Mouse (Mus musculus) cortical plate, adult 2 months (tissue): ENCODE results near the gene Foxp1. TPM values are rescaled to one million over a fixed set of nuclear protein-coding genes. Genes with fewer than 3 reads are reported as not detected.

Experiments used
- H3K27ac ChIP-seq: fragments of 200-500 bp; 2 replicates; pipeline ENCODE4 v1.5.1; 2012; ENCODE audit warnings: low read length, control low read depth, inconsistent platforms; ENCODE audit not compliant: insufficient read depth
- H3K4me1 ChIP-seq: fragments of 200-500 bp; 2 replicates; pipeline ENCODE4 v1.6.1; 2011; ENCODE audit warnings: low read length; ENCODE audit not compliant: control insufficient read depth, insufficient read depth
- H3K4me3 ChIP-seq: fragments of 200-500 bp; 2 replicates; pipeline ENCODE4 v1.5.1; 2011; ENCODE audit warnings: mild to moderate bottlenecking, low read length, control low read depth; ENCODE audit not compliant: insufficient read depth
- CTCF ChIP-seq: fragments of 200-500 bp; IDR thresholded peaks from 2 replicates; pipeline ENCODE4 v1.5.1; 2011; ENCODE audit warnings: mild to moderate bottlenecking, control low read depth, low read length; ENCODE audit not compliant: insufficient read depth; ENCODE audit errors: extremely low read depth
- POLR2A ChIP-seq: fragments of 200-500 bp; IDR thresholded peaks from 2 replicates; pipeline ENCODE4 v1.6.1; 2011; ENCODE audit warnings: mild to moderate bottlenecking, low read length, control low read depth; ENCODE audit not compliant: insufficient read depth; ENCODE audit errors: extremely low read depth
- polyA plus RNA-seq: library from polyadenylated mRNA; depleted of rRNA; stranded (reverse); fragments of >200 nt; gene quantifications from 2 replicates; pipeline ENCODE4 v1.2.3, GENCODE M21; 2012

Gene Foxp1
- polyA plus RNA-seq, 1 experiment = 99.2 TPM

DNA sequence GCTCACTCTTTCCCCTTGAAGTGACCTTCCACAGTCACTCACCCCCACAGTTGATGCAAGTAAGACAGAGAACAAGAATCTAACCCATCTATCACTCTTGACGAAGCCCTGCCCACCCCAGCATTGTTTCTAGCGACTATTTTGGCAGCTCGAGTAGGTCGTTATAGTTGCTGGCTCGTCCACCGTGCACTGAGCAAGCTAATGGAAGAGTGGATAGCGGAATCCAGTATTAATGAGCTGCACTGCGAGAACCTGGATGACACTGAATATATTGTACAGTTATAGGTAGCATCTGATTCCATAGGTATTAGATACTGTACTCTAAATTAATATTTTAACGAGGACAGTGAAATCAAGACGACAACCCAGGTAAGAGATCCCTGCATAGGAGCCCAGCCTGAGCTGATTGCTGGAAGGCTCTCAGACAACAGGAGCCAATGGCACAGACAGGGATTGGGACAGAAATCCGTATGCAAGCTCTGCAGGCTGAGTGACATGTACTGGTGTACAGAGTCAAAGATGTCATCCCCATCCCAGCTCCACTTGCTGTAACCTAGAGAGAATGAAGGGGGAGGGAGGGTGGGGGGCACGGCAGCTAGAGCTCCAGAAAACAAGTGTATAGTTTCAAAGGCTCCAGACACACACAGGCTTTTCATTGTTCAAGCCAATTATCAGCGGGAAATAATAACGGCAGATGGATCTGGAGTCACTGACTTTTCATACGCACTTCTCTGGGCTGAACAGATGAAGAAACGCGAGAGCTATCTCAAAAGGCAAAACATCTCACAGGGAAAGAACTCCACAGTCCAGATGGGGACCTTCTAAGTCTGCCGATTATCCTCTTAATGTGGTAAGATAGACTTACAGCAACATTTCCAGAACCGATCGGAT is 254.1 kb downstream of the Foxp1 start:
- no peak for TF ChIP-seq CTCF
- TF ChIP-seq POLR2A = no peak
- Histone ChIP-seq H3K4me3 (no peak overlapping the region), H3K4me1 (peaks cover 12% of the 10 kb centered on the region; the same call in 1 of the 2 replicates), H3K27ac (no peak overlapping the region)

DNA sequence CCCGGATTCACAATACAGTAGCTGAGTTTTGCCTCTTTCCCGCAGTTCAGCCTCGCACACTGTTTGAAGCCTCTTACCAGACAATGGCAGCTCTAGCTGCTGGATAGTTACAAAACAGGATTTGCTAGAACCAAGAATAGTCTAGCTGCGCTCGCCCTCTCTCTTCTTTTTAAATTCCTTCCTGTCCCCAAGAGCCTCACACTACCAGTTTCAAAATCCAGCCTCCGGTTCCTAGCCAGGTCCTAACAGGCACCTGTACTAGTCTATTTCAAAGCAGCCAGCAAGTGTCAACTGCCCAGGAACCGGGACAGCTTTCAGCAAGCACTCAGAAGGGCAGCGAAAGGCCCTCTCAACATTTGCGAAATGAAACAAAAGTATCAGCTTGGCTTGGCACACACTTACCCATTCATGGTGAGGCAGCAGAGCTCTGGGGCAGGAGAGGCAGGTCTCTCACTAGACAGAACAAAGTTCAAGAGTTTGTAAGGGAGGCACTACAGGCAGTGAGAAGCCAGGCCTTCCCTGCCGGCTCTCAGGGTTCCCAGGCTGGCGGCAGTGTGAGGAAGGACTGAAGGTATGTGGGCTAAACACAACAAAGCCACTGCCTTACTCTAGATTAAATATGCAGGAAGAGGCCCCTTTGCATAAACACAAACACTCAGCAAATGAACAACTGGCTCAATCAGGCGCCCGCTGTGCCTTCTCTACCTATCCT is 256.4 kb downstream of the Foxp1 start:
- Histone ChIP-seq H3K4me1 (peaks cover 12% of the 10 kb centered on the region; the same call in 1 of the 2 replicates), H3K27ac (peak overlapping the region; percentile 69; the same call in 1 of the 2 replicates), H3K4me3 (no peak overlapping the region)
- TF ChIP-seq CTCF (no peak), POLR2A (no peak)

DNA sequence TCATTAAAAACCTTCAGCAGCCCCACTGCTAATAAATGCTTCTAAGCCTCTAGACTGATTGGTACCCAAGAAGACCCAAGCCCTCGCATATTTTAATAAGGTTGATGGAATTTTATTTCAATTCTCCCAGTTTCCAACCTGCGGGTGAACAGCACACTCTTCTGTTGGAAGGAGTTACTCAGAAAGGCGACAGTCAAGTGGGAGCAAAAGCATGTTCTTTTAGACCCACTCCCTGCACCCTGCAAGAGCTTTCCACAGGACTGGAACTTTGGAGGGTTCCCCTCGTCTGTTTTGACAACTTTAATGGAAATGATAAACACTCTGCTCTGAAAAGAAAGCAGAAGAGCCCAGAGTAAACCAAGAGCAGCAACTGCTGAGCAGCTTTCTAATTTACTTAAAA is 257.3 kb downstream of the Foxp1 start:
- no peak for TF ChIP-seq POLR2A
- TF ChIP-seq CTCF = peak; percentile 38; the same call in 1 of the 2 replicates
- Histone ChIP-seq H3K4me3 (no peak overlapping the region), H3K27ac (no peak overlapping the region), H3K4me1 (peaks cover 12% of the 10 kb centered on the region; the same call in 1 of the 2 replicates)

DNA sequence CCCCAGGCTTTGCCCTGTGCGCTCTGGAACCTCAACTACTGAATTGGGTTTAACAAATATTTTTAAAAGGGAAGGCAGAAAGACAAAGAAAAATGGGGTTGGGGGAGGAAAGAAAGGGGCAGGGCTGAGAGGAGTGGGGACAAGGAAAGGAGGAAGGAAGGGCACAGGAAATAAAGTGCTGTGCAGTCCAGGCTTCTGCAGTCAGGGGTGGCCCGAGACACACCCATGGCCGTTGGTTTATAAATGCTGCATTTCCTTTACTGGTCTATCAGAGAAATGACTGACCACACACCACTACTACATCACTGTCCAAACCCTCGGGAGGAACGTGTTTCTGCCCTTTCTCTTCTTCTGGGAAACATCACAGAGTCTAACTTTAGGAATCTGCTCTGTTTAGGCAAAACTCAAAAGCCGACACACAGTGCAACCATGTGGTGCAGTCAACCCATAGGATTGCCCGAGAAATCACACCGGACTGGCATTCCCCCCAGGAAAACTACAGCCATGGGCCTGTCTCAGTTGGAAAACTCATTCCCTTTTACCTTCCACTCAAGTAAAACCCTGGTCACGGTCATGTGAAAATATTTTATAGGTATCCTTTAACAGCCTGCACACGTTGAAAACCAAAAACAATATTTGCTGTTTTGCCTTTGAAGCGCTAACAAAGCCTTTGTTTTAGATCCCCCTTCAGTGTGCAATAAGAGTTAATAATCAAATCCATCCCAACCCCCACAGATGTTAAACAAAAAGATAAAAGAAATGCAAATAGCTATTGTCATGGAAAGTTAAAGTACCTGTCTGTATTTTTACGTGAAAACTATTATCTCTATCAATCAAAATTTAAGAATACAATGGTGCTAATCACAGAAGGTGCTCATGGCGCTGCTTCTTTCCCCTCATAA is 258.1 kb downstream of the Foxp1 start:
- no peak overlapping the region for H3K27ac ChIP-seq
- TF ChIP-seq POLR2A (no peak), CTCF (no peak)
- peaks cover 10% of the 10 kb centered on the region; the same call in 1 of the 2 replicates for H3K4me1 ChIP-seq
- no peak overlapping the region for H3K4me3 ChIP-seq

DNA sequence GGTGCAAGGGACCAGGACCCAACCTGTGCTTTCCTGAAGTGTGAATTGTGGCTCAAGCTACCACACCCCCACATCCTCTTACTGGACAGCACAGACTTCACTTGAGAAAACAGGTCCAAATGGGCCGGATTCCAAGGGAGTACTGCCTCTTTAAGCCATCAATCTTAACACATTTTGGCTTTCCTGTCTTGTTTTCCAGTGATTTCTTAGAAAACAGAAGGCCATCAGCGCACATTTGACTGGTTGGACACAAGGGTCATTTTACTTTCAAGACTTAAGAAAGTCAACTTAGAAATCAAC is 258.7 kb downstream of the Foxp1 start:
- H3K4me1 ChIP-seq = peaks cover 10% of the 10 kb centered on the region; the same call in 1 of the 2 replicates
- no peak for TF ChIP-seq CTCF
- no peak for TF ChIP-seq POLR2A
- H3K4me3 ChIP-seq = no peak overlapping the region
- H3K27ac ChIP-seq = no peak overlapping the region

DNA sequence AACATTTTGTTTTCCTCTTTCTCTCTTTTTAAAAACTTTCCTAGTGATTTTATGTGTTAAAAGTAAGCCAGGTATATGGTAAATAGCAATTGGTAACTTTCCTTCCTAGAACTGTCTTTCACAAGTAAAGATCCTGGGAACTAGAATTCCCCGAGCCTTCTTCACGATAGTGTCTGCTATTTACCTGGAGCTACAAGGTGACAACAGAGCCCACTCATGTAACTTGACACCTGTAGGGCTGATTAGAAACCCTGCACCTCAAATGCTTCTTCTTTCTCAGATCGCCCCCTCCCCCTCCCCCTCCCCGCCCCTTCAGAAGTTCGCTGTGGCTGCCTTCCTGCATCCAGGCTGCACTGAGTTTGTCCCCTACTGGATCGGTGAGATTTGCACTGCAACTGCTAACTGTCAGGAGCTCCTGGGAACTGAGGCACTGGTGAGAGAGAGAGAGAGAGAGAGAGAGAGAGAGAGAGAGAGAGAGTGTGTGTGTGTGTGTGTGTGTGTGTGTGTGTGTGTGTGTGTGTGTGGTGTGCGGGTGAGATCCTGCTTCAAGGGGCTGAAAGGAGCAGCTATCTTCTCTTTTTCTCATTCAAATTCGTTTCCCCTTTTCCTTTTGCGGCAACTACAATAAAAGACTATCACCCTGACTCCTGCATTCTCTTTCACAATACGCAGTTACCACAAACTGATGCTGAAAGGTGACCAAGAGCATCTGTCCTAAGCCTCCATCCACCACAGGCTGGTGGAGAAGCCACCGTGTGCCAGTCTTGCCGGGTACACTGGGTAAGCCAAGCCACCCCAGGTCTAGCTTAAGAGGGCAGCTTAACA is 259.2 kb downstream of the Foxp1 start:
- no peak overlapping the region for H3K4me3 ChIP-seq
- peaks cover 10% of the 10 kb centered on the region; the same call in 1 of the 2 replicates for H3K4me1 ChIP-seq
- no peak for TF ChIP-seq POLR2A
- no peak for TF ChIP-seq CTCF
- H3K27ac ChIP-seq = no peak overlapping the region

DNA sequence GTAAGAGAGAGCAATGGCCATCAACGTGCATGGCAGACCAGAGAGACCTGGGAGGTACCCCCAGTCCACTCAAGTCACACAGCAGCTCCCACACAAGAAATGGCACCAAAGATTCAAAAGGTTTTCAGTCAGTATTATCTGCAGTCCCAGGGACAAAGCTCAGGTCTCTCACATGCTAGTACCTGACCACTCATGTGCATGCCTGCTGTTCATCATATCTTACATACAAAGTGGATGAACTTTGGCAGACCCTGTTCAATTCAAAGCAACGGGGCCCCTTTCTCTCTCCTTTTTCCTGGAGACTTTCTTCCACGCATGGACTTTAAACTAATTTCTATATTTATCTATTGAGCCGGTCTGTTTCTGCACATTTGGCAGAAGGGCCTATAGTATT is 260.8 kb downstream of the Foxp1 start:
- peaks cover 10% of the 10 kb centered on the region; the same call in 1 of the 2 replicates for H3K4me1 ChIP-seq
- H3K27ac ChIP-seq = no peak overlapping the region
- TF ChIP-seq CTCF (no peak), POLR2A (no peak)
- H3K4me3 ChIP-seq = no peak overlapping the region

DNA sequence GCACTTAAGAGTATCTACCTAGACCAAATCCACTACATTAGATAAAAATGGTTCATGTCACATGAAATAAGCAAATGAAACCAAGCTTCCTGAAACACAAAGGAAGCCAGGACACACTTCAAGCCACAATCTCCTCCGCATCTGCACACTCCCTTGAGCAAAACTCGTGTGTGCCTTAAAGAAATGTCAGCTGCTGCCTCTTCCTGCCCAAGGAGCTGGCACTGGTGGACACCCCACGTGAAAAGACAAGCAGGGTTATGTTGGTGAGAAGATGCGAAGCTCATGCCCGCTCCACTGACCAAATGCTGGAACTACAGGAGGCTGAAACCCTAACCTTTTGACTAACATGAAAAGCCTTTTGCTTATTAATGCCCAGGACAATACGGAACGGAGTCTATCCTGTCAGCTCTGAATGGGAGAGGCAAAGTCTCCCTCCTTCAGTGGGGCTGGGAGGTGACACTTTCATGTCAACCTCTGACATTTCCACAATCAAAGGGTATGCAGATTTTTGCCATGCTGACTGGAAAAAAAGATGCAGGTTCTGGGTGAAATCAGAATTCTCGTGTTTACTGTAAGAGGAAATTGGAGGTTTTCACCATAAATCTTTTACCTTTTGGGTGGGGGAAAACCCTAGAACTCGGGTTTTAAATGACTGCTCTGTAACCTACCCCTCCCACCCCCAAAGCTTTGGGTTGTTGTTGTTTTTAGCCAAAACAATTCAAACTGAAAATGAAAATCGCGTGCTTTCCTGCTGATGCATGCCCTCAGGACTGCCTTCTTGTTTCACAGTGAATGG is 261.4 kb downstream of the Foxp1 start:
- Histone ChIP-seq H3K27ac (no peak overlapping the region), H3K4me1 (peaks cover 7% of the 10 kb centered on the region; the same call in 1 of the 2 replicates), H3K4me3 (no peak overlapping the region)
- no peak for TF ChIP-seq POLR2A
- TF ChIP-seq CTCF = no peak
